Mouse (Mus musculus): ENCODE results near the gene Trmt10a. TPM values are rescaled to one million over a fixed set of nuclear protein-coding genes. Genes with fewer than 3 reads are reported as not detected.

Trmt10a gene
- polyA plus RNA-seq, 1 experiment from 2014 or later = 11.9 TPM

- 91% methylated on average over 7 of the region's 7 CpGs for WGBS
- ATAC-seq (ENCODE audit: low FRiP score, low read depth) = no peak
- peaks cover 5% of the 10 kb centered on the region for H3K4me1 ChIP-seq
Observed at GRCm38 (mm10) chr3:138183371-138183770, 40.1 kb downstream of the Trmt10a start.

DNA sequence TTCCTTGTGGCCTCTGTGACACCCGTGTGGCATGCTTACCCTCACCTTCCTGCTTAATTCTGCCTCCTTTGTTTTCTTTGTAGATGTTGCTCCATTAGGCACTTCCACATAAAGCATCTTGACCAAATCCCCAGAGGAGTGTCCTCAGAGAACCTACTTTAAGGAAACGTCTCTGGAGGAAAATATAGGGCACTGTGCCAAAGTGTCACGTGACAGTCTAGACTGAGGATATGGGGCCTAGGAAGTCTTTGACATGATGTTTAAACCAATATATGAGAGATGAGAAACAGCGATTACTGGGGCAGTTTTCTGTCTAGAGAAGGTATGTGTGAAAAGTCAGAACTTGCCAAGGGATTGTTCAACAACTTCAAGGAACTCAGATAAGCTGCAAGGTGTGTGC, 42.0 kb downstream of the Trmt10a start:
- H3K4me3 ChIP-seq = no peak overlapping the region
- H3K27me3 ChIP-seq (replicated peaks) = no peaks in the 10 kb centered on the region
- no peak overlapping the region for H3K27ac ChIP-seq
- no peaks in the 10 kb centered on the region for H3K9me3 ChIP-seq
- no peaks in the 10 kb centered on the region for H3K36me3 ChIP-seq
- ATAC-seq (ENCODE audit: low FRiP score, low read depth) = no peak
- 77% methylated on average over 4 of the region's 4 CpGs for WGBS
- no peak overlapping the region for H3K9ac ChIP-seq
- no peak overlapping the region for H3K4me2 ChIP-seq (replicated peaks)
- H3K4me1 ChIP-seq = peaks cover 5% of the 10 kb centered on the region

More at GRCm38 (mm10) chr3:138183371-138183770, 40.1 kb downstream of the Trmt10a start:
- H3K9ac ChIP-seq = no peak overlapping the region
- H3K9me3 ChIP-seq = no peaks in the 10 kb centered on the region
- H3K4me2 ChIP-seq (replicated peaks) = no peak overlapping the region
- no peaks in the 10 kb centered on the region for H3K27me3 ChIP-seq (replicated peaks)
- no peaks in the 10 kb centered on the region for H3K36me3 ChIP-seq
- H3K27ac ChIP-seq = no peak overlapping the region
- H3K4me3 ChIP-seq = no peak overlapping the region

DNA sequence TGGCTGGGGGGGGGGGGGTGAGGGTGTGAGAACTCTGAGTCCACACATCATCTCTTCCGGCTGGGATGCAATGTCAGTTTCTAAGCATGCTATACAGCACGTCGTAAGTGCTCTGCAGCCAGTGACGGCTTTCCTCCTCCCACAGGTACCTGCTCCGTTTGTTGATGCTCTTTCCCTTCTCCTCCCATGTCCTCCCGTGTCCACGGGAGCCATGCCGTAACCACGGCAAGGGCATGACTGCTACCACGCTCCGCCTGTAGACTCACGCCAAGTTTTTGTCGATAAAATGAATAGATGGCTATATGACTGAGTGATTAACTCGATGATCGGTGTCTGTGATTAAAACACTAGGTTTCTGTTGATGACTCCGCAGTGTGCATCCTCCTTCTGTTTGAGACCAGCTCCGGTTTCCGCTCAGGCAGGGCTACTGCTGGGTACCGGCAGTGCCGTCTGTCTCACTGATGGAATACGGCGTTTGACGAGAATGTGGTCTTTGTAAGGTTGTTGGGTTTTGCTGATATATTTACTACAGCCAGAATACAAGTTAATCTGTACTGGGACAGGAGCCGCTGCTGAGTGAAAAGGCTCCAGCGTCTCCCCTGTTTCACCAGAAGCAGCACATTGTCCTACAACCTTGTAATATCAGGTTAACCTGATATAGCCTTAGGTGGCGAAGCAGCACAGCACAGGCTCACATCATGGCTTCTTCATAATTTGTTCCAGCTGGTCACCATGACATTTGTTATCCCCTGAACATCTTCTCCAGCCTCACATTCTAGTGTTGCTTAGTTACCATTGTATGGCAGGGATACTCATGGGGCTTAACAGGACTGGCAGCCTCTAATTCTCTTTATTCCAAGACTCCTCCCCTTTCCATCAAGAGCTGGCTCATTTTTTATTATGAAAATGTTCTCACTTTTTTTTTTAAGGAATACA, 43.0 kb downstream of the Trmt10a start:
- H3K4me1 ChIP-seq = peaks cover 5% of the 10 kb centered on the region
- H3K4me3 ChIP-seq = no peak overlapping the region
- H3K36me3 ChIP-seq = no peaks in the 10 kb centered on the region
- ATAC-seq (ENCODE audit: low FRiP score, low read depth) = no peak
- WGBS = 88% methylated on average over 26 of the region's 26 CpGs
- H3K4me2 ChIP-seq (replicated peaks) = no peak overlapping the region
- H3K27me3 ChIP-seq (replicated peaks) = no peaks in the 10 kb centered on the region
- H3K9me3 ChIP-seq = no peaks in the 10 kb centered on the region
- no peak overlapping the region for H3K9ac ChIP-seq
- H3K27ac ChIP-seq = no peak overlapping the region

DNA sequence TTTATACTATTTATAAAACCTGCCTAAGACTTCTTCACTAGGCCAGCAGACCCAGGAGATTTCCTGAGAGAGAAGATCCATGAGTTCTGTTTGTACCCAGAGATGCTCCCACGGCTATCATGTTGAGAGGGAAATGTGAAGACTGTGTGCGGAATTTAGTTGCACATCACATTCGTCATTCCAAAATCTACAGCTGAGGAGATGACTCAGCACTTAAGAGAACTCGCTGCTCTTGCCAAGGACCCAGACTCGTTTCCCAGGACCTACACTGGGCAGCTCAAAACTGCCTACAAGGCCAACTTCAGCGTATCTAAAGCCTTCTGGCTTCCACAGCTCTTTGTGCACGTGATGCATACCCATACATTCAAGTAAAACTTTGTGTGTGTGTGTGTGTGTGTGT, 49.0 kb downstream of the Trmt10a start:
- no peaks in the 10 kb centered on the region for H3K4me1 ChIP-seq
- no peak overlapping the region for H3K9ac ChIP-seq
- no peaks in the 10 kb centered on the region for H3K9me3 ChIP-seq
- no peaks in the 10 kb centered on the region for H3K36me3 ChIP-seq
- no peak overlapping the region for H3K27ac ChIP-seq
- H3K4me2 ChIP-seq (replicated peaks) = no peak overlapping the region
- H3K4me3 ChIP-seq = no peak overlapping the region
- ATAC-seq (ENCODE audit: low FRiP score, low read depth) = no peak
- no peaks in the 10 kb centered on the region; the same call in 1 of the 2 replicates for H3K27me3 ChIP-seq (replicated peaks)
- WGBS = 88% methylated on average over 7 of the region's 7 CpGs

- Histone ChIP-seq H3K9me3 (no peaks in the 10 kb centered on the region), H3K36me3 (no peaks in the 10 kb centered on the region), H3K4me1 (no peaks in the 10 kb centered on the region), H3K4me3 (no peak within 1 kb of the TSS), H3K9ac (no peak within 1 kb of the TSS), H3K27ac (no peak within 1 kb of the TSS), H3K27me3 (replicated peaks) (no peaks in the 10 kb centered on the region; the same call in 1 of the 2 replicates), H3K4me2 (replicated peaks) (no peak within 1 kb of the TSS)
- WGBS = 87% methylated on average over 15 of the region's 15 CpGs
- no peak for ATAC-seq (ENCODE audit: low FRiP score, low read depth)
Observed at GRCm38 (mm10) chr3:138193683-138194302, 50.5 kb downstream of the Trmt10a start, which contains the start of gene 4930579F01Rik. 4930579F01Rik (minus strand) TSS chr3:138193825.

DNA sequence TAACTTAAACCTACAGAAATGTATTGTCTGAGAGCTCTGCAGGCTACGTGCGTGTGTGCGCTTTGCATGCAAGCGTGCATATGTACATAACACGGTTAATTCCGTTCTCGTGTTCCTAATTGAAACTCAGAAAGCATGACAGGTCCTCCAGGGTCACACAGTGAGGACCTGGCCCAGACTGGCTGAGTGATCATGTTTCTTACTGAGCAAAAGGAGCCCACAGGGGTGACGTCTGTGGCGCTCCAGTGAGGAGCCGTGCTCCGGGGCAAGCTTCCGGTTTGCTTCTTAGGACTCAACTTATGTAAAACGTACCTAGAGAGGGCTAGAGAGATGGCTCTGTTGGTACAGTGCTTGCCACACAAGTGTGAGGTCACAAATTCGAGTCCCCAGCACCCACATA, 53.8 kb downstream of the Trmt10a start:
- Histone ChIP-seq H3K4me2 (replicated peaks) (no peak overlapping the region), H3K36me3 (no peaks in the 10 kb centered on the region), H3K4me1 (no peaks in the 10 kb centered on the region), H3K9me3 (no peaks in the 10 kb centered on the region), H3K9ac (no peak overlapping the region), H3K27me3 (replicated peaks) (no peaks in the 10 kb centered on the region; the same call in 1 of the 2 replicates), H3K4me3 (no peak overlapping the region), H3K27ac (no peak overlapping the region)
- ATAC-seq (ENCODE audit: low FRiP score, low read depth) = no peak
- 87% methylated on average over 14 of the region's 14 CpGs for WGBS

DNA sequence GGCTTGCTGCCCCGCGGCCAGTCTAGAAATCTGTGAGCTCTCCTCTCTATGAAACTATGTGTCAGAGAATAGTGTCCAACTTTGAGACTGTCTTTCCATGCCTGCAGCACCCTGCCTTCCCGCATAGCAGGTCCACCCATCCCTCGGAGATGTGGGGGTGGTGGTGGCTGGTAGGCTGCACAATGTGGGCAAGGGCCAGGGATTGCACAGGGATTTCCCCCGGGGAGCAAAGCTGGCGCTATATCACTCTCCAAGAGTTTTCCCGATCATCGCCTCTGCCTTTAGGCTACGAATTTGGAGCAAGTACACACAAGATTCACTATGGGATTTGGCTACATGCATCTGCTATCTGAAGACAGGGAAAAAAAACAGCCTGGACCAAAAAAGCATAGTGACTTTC, 54.3 kb downstream of the Trmt10a start:
- Histone ChIP-seq H3K9me3 (no peaks in the 10 kb centered on the region), H3K27me3 (replicated peaks) (no peaks in the 10 kb centered on the region; the same call in 1 of the 2 replicates), H3K4me2 (replicated peaks) (no peak overlapping the region), H3K36me3 (no peaks in the 10 kb centered on the region), H3K4me3 (no peak overlapping the region), H3K4me1 (no peaks in the 10 kb centered on the region), H3K27ac (no peak overlapping the region), H3K9ac (no peak overlapping the region)
- ATAC-seq (ENCODE audit: low FRiP score, low read depth) = peak; percentile 4; the same call in 1 of the 2 replicates
- 70% methylated on average over 9 of the region's 9 CpGs for WGBS

DNA sequence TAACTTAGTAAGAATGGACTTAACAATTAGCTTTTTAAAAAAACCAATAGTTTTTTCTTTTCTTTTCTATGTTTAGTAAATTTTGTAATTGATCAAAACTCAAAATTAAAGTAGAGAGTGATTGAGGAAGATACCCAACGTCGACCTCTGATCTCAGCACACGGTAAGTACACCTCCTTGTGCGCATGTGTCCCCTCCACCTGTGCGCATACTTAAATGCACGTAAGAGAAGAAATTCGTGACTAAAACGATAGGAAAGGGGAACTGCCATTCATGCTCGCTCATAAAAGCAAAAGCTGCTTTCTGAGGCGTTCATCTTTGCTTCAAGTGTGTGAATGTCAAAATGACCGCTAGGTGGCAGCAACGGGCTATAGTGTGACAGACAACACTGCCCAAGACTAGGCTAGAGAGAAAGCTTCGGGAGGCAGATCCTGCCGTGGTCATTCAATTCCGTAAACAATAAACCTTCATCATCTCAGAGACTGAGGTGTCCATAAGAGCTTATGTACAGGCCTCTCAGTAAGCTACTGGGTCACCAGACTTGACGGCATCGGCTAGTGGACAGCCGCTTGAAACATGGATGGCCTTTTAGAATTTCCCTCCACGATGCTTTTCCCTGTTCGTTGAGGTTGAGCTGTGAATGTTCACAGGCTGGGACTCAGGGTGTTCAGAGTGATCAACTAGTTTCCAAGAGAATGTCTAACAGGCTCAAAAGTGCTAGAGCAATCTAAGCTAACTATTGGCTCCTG, 54.9 kb downstream of the Trmt10a start:
- ATAC-seq (ENCODE audit: low FRiP score, low read depth) = peak; percentile 93
- 28% methylated on average over 20 of the region's 20 CpGs for WGBS

DNA sequence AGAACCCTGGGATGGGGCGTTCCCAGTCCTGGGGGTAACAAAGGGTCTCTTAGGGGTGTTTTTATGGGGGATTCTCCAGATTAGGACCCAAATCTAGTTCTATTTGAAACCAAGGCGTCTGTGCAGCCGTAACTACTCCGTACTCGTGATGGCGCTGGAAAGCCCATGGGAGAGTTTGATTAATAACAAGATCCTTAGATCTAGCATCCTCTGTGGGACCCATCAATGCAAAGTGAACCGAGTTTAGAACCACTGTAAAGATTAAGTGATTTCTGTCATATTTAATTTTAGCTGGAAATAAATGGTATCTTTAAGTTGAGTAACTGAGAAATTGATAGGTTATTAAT, 55.4 kb downstream of the Trmt10a start:
- H3K4me3 ChIP-seq = no peak overlapping the region
- H3K36me3 ChIP-seq = no peaks in the 10 kb centered on the region
- 0 out of 2 replicates have a peak, but pooled peaks have one; percentile 53 for ATAC-seq (ENCODE audit: low FRiP score, low read depth)
- WGBS = 70% methylated on average over 7 of the region's 7 CpGs
- no peaks in the 10 kb centered on the region for H3K9me3 ChIP-seq
- no peak overlapping the region for H3K27ac ChIP-seq
- H3K4me1 ChIP-seq = no peaks in the 10 kb centered on the region
- H3K9ac ChIP-seq = peak overlapping the region; percentile 33; the same call in 1 of the 2 replicates
- H3K27me3 ChIP-seq (replicated peaks) = no peaks in the 10 kb centered on the region; the same call in 1 of the 2 replicates
- H3K4me2 ChIP-seq (replicated peaks) = peak overlapping the region; percentile 59; the same call in 1 of the 2 replicates

More for the DNA sequence above, 54.9 kb downstream of the Trmt10a start:
- peak overlapping the region; percentile 33; the same call in 1 of the 2 replicates for H3K9ac ChIP-seq
- no peaks in the 10 kb centered on the region; the same call in 1 of the 2 replicates for H3K27me3 ChIP-seq (replicated peaks)
- no peaks in the 10 kb centered on the region for H3K9me3 ChIP-seq
- peak overlapping the region; percentile 16; the same call in 1 of the 2 replicates for H3K4me3 ChIP-seq
- H3K4me1 ChIP-seq = no peaks in the 10 kb centered on the region
- no peak overlapping the region for H3K27ac ChIP-seq
- peak overlapping the region; percentile 59 for H3K4me2 ChIP-seq (replicated peaks)
- H3K36me3 ChIP-seq = no peaks in the 10 kb centered on the region

DNA sequence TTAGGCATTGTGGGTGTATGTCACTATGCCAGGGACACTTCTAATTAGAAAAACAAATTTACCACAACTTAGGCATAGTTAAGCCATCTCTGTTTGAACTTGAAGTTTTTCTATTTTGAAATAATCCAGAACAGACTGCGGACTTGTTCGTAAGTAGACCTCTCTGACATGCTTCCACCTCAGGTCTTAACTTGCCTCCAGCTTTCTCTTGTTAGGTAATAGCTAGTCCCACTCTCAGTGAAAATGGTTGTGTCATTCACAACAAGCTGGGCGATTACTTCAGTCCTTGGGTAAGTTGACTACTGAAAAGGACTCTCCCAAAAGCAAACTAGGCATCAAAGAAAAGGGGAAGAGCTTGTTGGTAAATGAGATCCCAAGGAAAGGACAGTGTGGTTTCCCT, 65.6 kb downstream of the Trmt10a start:
- Histone ChIP-seq H3K27ac (no peak overlapping the region), H3K4me3 (no peak overlapping the region), H3K36me3 (no peaks in the 10 kb centered on the region), H3K4me2 (replicated peaks) (no peak overlapping the region), H3K27me3 (replicated peaks) (no peaks in the 10 kb centered on the region), H3K9me3 (no peaks in the 10 kb centered on the region), H3K4me1 (no peaks in the 10 kb centered on the region), H3K9ac (no peak overlapping the region)
- 89% methylated on average over 3 of the region's 3 CpGs for whole genome bisulfite sequencing
- no peak for ATAC-seq (ENCODE audit: low FRiP score, low read depth)
